13 mouse cellular contexts compared by ENCODE assay signal in the genomic region with DNA sequence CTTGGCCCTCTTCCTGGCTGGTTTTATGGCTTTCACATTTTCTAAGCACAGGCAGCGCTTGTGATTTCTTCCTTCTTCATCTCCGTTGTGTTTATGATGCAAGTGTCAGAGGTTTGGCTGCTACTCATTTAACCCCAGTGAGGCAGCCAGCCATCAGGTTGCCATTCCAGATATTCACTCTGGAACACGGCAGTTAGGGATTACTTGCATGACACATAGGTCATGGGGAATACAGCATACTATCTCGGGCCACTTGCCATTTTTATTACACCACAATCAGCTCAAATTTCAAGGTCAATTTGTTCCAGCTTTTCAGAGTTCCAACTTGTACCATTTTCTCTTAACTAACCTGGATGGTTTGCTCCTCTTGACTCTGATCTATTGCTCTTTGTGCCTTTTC.
DNase-seq lines count a peak whose midpoint lies in the region; ATAC-seq and TF ChIP-seq lines count a peak whose summit lies in the region.
"Had no signal": no experiment of that assay in that cellular context is flagged by ENCODE, and none has a peak within 500 bp of the region (broad histone marks: within the 10 kb centered on the region; RNA-seq: fewer than 3 reads in every experiment).

No protein-coding gene starts in this region.

- no peak overlapping the region for H3K9ac ChIP-seq in liver, adult 2 months (ENCODE audit: low read depth, low read length)
- H3K9ac ChIP-seq in liver, postnatal 0 days (replicated peaks), result no peak overlapping the region
- H3K9ac ChIP-seq in intestine, embryonic 16.5 days (ENCODE audit: low read depth, low read length), result no peak overlapping the region

- no peak overlapping the region for H3K4me2 ChIP-seq in liver, postnatal 0 days (ENCODE audit: low read depth, low read length)
- H3K4me2 ChIP-seq in intestine, embryonic 16.5 days (ENCODE audit: low read depth, low read length), result no peak overlapping the region

- DNase-seq in gastrocnemius, adult 18-20 months (ENCODE audit: low spot score), result peak; percentile 2
- DNase-seq in gastrocnemius, postnatal 36 days, result no peak
- DNase-seq in liver, adult 2 months (ENCODE audit: extremely low read depth, low read depth, low spot score), result peak; percentile 57
- DNase-seq in liver, postnatal 0 days, result no peak
- peak; percentile 34 for DNase-seq in adipocyte (ENCODE audit: low spot score)
- DNase-seq: cerebellum, adult 8-10 months; right cerebral cortex, postnatal 14 days; thymus, postnatal 4 days had no signal

- H3K4me3 ChIP-seq in liver, adult 2 months (ENCODE audit: insufficient read depth, low read depth, low read length), result no peak overlapping the region
- no peak overlapping the region for H3K4me3 ChIP-seq in liver, postnatal 0 days (ENCODE audit: low read depth, low read length)
- no peak overlapping the region for H3K4me3 ChIP-seq in intestine, embryonic 16.5 days (ENCODE audit: low read length)
- H3K4me3 ChIP-seq: heart, embryonic 10.5 days; layer of hippocampus, adult 2 months had no signal

- no peaks in the 10 kb centered on the region for H3K79me2 ChIP-seq in liver, adult 2 months (ENCODE audit: control insufficient read depth, insufficient read depth, low read length)

- no peaks in the 10 kb centered on the region for H3K4me1 ChIP-seq in liver, adult 2 months (ENCODE audit: control insufficient read depth, insufficient read depth, low read length)
- H3K4me1 ChIP-seq in liver, postnatal 0 days (ENCODE audit: insufficient read depth), result no peaks in the 10 kb centered on the region
- H3K4me1 ChIP-seq in intestine, embryonic 16.5 days (ENCODE audit: control insufficient read depth, insufficient read depth, low read length), result 0 out of 2 replicates have a peak, but pooled peaks cover 2% of the 10 kb centered on the region
- H3K4me1 ChIP-seq: heart, embryonic 10.5 days had no signal

- 32% methylated on average over 4 of the region's 4 CpGs for WGBS in liver, adult 2 months
- 57% methylated on average over 4 of the region's 4 CpGs for WGBS in liver, postnatal 0 days (ENCODE audit: insufficient replicate concordance)
- WGBS in intestine, embryonic 16.5 days, result 24% methylated on average over 4 of the region's 4 CpGs

- no peaks in the 10 kb centered on the region for H3K9me3 ChIP-seq in liver, postnatal 0 days (ENCODE audit: low read length)
- no peaks in the 10 kb centered on the region for H3K9me3 ChIP-seq in intestine, embryonic 16.5 days (ENCODE audit: control insufficient read depth, low read length)
- H3K9me3 ChIP-seq: heart, embryonic 10.5 days had no signal

- no peak for ATAC-seq in liver, postnatal 0 days
- peak; percentile 48; the same call in 1 of the 2 replicates for ATAC-seq in intestine, embryonic 16.5 days
- ATAC-seq in erythroid progenitor cell, adult 5-6 weeks (replicated peaks; ENCODE audit: low FRiP score, poor library complexity, severe bottlenecking), result no peak
- ATAC-seq: midbrain, embryonic 16.5 days had no signal

- TF ChIP-seq CTCF in liver, adult 2 months (IDR thresholded peaks at IDR 0.05; ENCODE audit: low read depth, low read length), result no peak
- no peak for TF ChIP-seq CTCF in liver, postnatal 0 days (IDR thresholded peaks at IDR 0.05; ENCODE audit: low read depth)

- TF ChIP-seq POLR2A in liver, adult 2 months (IDR thresholded peaks at IDR 0.05; ENCODE audit: extremely low read depth, insufficient read depth, low read length), result no peak

- H3K36me3 ChIP-seq in liver, adult 2 months (ENCODE audit: control insufficient read depth, insufficient read depth, low read length), result no peaks in the 10 kb centered on the region
- no peaks in the 10 kb centered on the region for H3K36me3 ChIP-seq in liver, postnatal 0 days (replicated peaks; ENCODE audit: insufficient read depth, low read length)
- H3K36me3 ChIP-seq in intestine, embryonic 16.5 days (ENCODE audit: control insufficient read depth, insufficient read depth, low read length), result no peaks in the 10 kb centered on the region
- H3K36me3 ChIP-seq: heart, embryonic 10.5 days had no signal

- H3K27me3 ChIP-seq in liver, adult 2 months (ENCODE audit: control insufficient read depth, insufficient read depth, low read length), result no peaks in the 10 kb centered on the region
- no peaks in the 10 kb centered on the region for H3K27me3 ChIP-seq in liver, postnatal 0 days (ENCODE audit: insufficient read depth, low read length)
- no peaks in the 10 kb centered on the region for H3K27me3 ChIP-seq in intestine, embryonic 16.5 days (replicated peaks; ENCODE audit: control insufficient read depth, insufficient read depth, low read length)

- TF ChIP-seq EP300 in liver, postnatal 0 days (IDR thresholded peaks at IDR 0.05; ENCODE audit: low read depth), result no peak

- no peak overlapping the region for H3K27ac ChIP-seq in liver, adult 2 months (replicated peaks; ENCODE audit: insufficient read depth, low read depth, low read length)
- no peak overlapping the region for H3K27ac ChIP-seq in liver, postnatal 0 days (ENCODE audit: low read depth)
- no peak overlapping the region for H3K27ac ChIP-seq in intestine, embryonic 16.5 days (ENCODE audit: low read length)
- H3K27ac ChIP-seq: heart, embryonic 10.5 days; layer of hippocampus, adult 2 months had no signal

- intact Hi-C loops in gastrocnemius, postnatal 36 days (cut with DNase I), result no loop called here

Comparison
In these comparisons a context has a peak if more than half of its experiments do, and no peak if none do; other contexts are left out.
1. DNase-seq: peak in gastrocnemius, adult 18-20 months (single experiment), liver, adult 2 months (single experiment) and adipocyte (single experiment); none in gastrocnemius, postnatal 36 days (0 of 2) and liver, postnatal 0 days (single experiment).